Mouse (Mus musculus) heart, adult 2 months (tissue): ENCODE results near the gene Defb25.

Experiments used
- CTCF ChIP-seq: fragments of 200-600 bp; IDR thresholded peaks from 2 replicates; pipeline ENCODE4 v1.8.1; 2022; ENCODE audit warnings: antibody characterized with exemption, mild to moderate bottlenecking, moderate library complexity
- EP300 ChIP-seq: fragments of 200-500 bp; IDR thresholded peaks from 2 replicates; pipeline ENCODE4 v1.6.1; 2011; ENCODE audit warnings: low read depth, low read length, control low read depth; ENCODE audit not compliant: insufficient read depth
- POLR2A ChIP-seq: fragments of 200-500 bp; IDR thresholded peaks from 2 replicates; pipeline ENCODE4 v1.6.1; 2011; ENCODE audit warnings: mild to moderate bottlenecking, low read depth, low read length, control low read depth; ENCODE audit not compliant: insufficient read depth

DNA sequence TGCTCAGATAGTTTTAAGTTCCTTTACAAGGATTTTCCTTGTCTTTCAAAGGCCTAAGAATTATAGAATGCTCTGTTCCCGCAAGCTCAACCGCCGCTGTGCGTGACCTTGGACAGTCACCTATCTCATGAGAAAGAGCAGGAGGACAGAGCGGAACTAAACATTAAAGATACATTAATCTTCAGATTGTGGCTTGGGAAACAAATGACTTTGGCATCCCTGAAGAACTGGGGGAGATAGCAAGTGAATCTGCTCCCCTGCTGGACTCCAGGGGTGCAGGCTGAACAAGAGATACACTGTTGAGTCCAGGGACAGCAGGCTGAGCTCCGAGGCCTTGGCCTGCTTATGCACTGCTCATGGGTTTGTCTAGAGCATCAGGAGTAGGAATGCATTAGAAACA lies 22.8 kb downstream of the Defb25 start:
- TF ChIP-seq EP300 = no peak
- no peak for TF ChIP-seq POLR2A
- no peak for TF ChIP-seq CTCF
